Mouse (Mus musculus) cerebellum, postnatal 14 days (tissue): ENCODE measurements around the gene Rhbdl3.
A peak's percentile ranks its signal among the peaks of the same experiment; 100 is the strongest.
"Not testable (repeated sequence)": the region's sequence is repeated elsewhere in the genome, so short reads cannot be mapped to it uniquely, and the experiment has no call there.

Experiments
- DNase-seq, 2 experiments: peaks; one replicate each; pipeline ENCODE4 v3.0.0; 2021; ENCODE audit warnings: mixed read lengths in 2 of 2

The Rhbdl3 gene

GRCm38 (mm10) chr11:80313462-80313861, 12.8 kb downstream of the Rhbdl3 start:
- DNase-seq: no peak

- DNase-seq: no peak
These were observed 13.2 kb downstream of the Rhbdl3 start for GRCm38 (mm10) chr11:80313944-80314343.

- peak; percentile 68 to 76 for DNase-seq
These were observed 15.3 kb downstream of the Rhbdl3 start for GRCm38 (mm10) chr11:80315743-80316639.

- no peak for DNase-seq
These were observed 22.5 kb downstream of the Rhbdl3 start for GRCm38 (mm10) chr11:80323255-80323654.

- no peak for DNase-seq
These were observed 23.9 kb downstream of the Rhbdl3 start for GRCm38 (mm10) chr11:80324636-80325035.

- no peak for DNase-seq
These were observed 32.1 kb downstream of the Rhbdl3 start for GRCm38 (mm10) chr11:80332709-80333400.

- peak in 1 of 2 experiments; percentile 18 for DNase-seq
These were observed 35.1 kb downstream of the Rhbdl3 start for GRCm38 (mm10) chr11:80335609-80336350.

- DNase-seq: no peak
These were observed 35.6 kb downstream of the Rhbdl3 start for GRCm38 (mm10) chr11:80336351-80336730.

GRCm38 (mm10) chr11:80342482-80342881, 41.8 kb downstream of the Rhbdl3 start:
- DNase-seq: no peak

GRCm38 (mm10) chr11:80351832-80352430, 51.2 kb downstream of the Rhbdl3 start:
- DNase-seq: peak; percentile 95 to 99

GRCm38 (mm10) chr11:80354832-80355231, 54.1 kb downstream of the Rhbdl3 start:
- DNase-seq: peak in 1 of 2 experiments; percentile 25

- DNase-seq: no peak
These were observed 68.2 kb downstream of the Rhbdl3 start for GRCm38 (mm10) chr11:80368949-80369348.

- DNase-seq: no peak
These were observed 75.9 kb downstream of the Rhbdl3 start for GRCm38 (mm10) chr11:80376651-80377050.

- peak; percentile 92 to 94 for DNase-seq
These were observed 77.2 kb downstream of the Rhbdl3 start, which contains the start of gene 5730455P16Rik for GRCm38 (mm10) chr11:80377712-80378451. TSS of gene 5730455P16Rik (minus strand) at chr11:80378034.

- not testable (repeated sequence) for DNase-seq
These were observed 77.8 kb downstream of the Rhbdl3 start for GRCm38 (mm10) chr11:80378452-80379068.

GRCm38 (mm10) chr11:80379184-80379583, 78.5 kb downstream of the Rhbdl3 start:
- DNase-seq: not testable (repeated sequence)

- DNase-seq: peak in 1 of 2 experiments; percentile 41
These were observed 81.9 kb downstream of the Rhbdl3 start for GRCm38 (mm10) chr11:80382626-80383018.

GRCm38 (mm10) chr11:80383019-80383625, 82.4 kb downstream of the Rhbdl3 start, which contains the start of gene Zfp207:
TSS of gene Zfp207 (plus strand) at chr11:80383279.
- peak; percentile 99 for DNase-seq

GRCm38 (mm10) chr11:80383626-80384046, 82.9 kb downstream of the Rhbdl3 start:
- peak in 1 of 2 experiments; percentile 55 for DNase-seq

GRCm38 (mm10) chr11:80384461-80384860, 83.7 kb downstream of the Rhbdl3 start:
- no peak for DNase-seq

- peak in 1 of 2 experiments; percentile 23 for DNase-seq
These were observed 84.3 kb downstream of the Rhbdl3 start for GRCm38 (mm10) chr11:80385055-80385454.
